Mouse (Mus musculus) CH12.LX (cell line): ENCODE results near the gene Pcsk2. TPM values are rescaled to one million over a fixed set of nuclear protein-coding genes. Genes with fewer than 3 reads are reported as not detected.

ENCODE experiments used
- DNase-seq: peaks from one replicate; pipeline ENCODE4 v3.0.0-alpha.2; 2013; ENCODE audit errors: extremely low read depth
- H3K27ac ChIP-seq: 2 replicates; pipeline ENCODE4 v1.5.1; 2012; ENCODE audit warnings: low read depth, mild to moderate bottlenecking, control low read depth, moderate library complexity; ENCODE audit not compliant: insufficient read depth
- H3K27me3 ChIP-seq: replicated peaks from 2 replicates; pipeline ENCODE3; 2012; ENCODE audit warnings: inconsistent platforms
- H3K36me3 ChIP-seq, 2 experiments: replicated peaks in 1 of 2; 2 replicates each; pipeline versions ENCODE3 to v1.6.1; 2012; ENCODE audit warnings: inconsistent platforms in 1 of 2, low read length in 1 of 2, mild to moderate bottlenecking in 1 of 2, mixed read lengths in 1 of 2, moderate library complexity in 1 of 2; ENCODE audit not compliant: control insufficient read depth in 1 of 2, insufficient read depth in 1 of 2
- H3K4me1 ChIP-seq, 2 experiments: 2 replicates each; pipeline ENCODE4 v1.6.1; 2012; ENCODE audit warnings: inconsistent platforms in 1 of 2, moderate library complexity in 1 of 2; ENCODE audit not compliant: insufficient read depth in 2 of 2, control insufficient read depth in 1 of 2
- H3K4me2 ChIP-seq: 2 replicates; pipeline ENCODE4 v1.6.1; 2012; ENCODE audit warnings: low read depth, mild to moderate bottlenecking, control low read depth; ENCODE audit not compliant: poor library complexity, insufficient read depth, severe bottlenecking
- H3K4me3 ChIP-seq, 3 experiments: fragments of 150-350 bp in 1 of 3; sonication (generic) in 1 of 3; replicated peaks in 1 of 3; 2 replicates each; pipeline versions ENCODE3 to v1.5.1; 2011 to 2012; ENCODE audit warnings: low read depth in 2 of 3, low read length in 2 of 3, mild to moderate bottlenecking in 2 of 3, moderate library complexity in 2 of 3, control low read depth in 1 of 3, improper control_type of control experiment in 1 of 3, inconsistent platforms in 1 of 3, mixed read lengths in 1 of 3; ENCODE audit not compliant: poor library complexity in 1 of 3
- H3K79me2 ChIP-seq: replicated peaks from 2 replicates; pipeline ENCODE4 v1.6.1; 2012; ENCODE audit warnings: mild to moderate bottlenecking, moderate library complexity; ENCODE audit not compliant: control insufficient read depth, poor library complexity, insufficient read depth, severe bottlenecking; ENCODE audit errors: extremely low read depth
- H3K9ac ChIP-seq: 2 replicates; pipeline ENCODE4 v1.6.1; 2012; ENCODE audit warnings: low read depth, mild to moderate bottlenecking, control low read depth, moderate library complexity; ENCODE audit not compliant: insufficient read depth
- H3K9me3 ChIP-seq: replicated peaks from 2 replicates; pipeline ENCODE3; 2012; ENCODE audit warnings: low read length, inconsistent platforms, mixed read lengths
- BHLHE40 ChIP-seq: IDR thresholded peaks from 2 replicates; pipeline ENCODE4 v1.6.1; 2011; ENCODE audit warnings: mild to moderate bottlenecking, low read depth, low read length, improper control_type of control experiment
- CHD1 ChIP-seq: IDR thresholded peaks from 2 replicates; pipeline ENCODE4 v1.6.1; 2012; ENCODE audit warnings: low read depth, low read length, improper control_type of control experiment, inconsistent platforms
- CTCF ChIP-seq, 2 experiments: IDR thresholded peaks in 1 of 2; conservative IDR thresholded peaks in 1 of 2; 2 replicates each; pipeline ENCODE4 v1.5.1; 2011 to 2012; ENCODE audit warnings: low read depth in 2 of 2, low read length in 2 of 2, improper control_type of control experiment in 1 of 2, inconsistent platforms in 1 of 2, mild to moderate bottlenecking in 1 of 2, moderate library complexity in 1 of 2
- ETS1 ChIP-seq: conservative IDR thresholded peaks from 2 replicates; pipeline ENCODE4 v1.6.1; 2012; ENCODE audit warnings: low read depth, mild to moderate bottlenecking, inconsistent platforms, low read length, improper control_type of control experiment, moderate library complexity
- HCFC1 ChIP-seq: IDR thresholded peaks from 2 replicates; pipeline ENCODE4 v1.6.1; 2012; ENCODE audit warnings: low read depth, mild to moderate bottlenecking, inconsistent platforms, low read length, improper control_type of control experiment
- IRF4 ChIP-seq: IDR thresholded peaks from 2 replicates; pipeline ENCODE4 v1.6.1; 2014; ENCODE audit warnings: low read depth, mild to moderate bottlenecking, inconsistent platforms, low read length, improper control_type of control experiment
- JUN ChIP-seq: IDR thresholded peaks from 2 replicates; pipeline ENCODE4 v1.6.1; 2011; ENCODE audit warnings: low read depth, mild to moderate bottlenecking, low read length, improper control_type of control experiment, moderate library complexity; ENCODE audit not compliant: insufficient read depth
- JUND ChIP-seq: conservative IDR thresholded peaks from 2 replicates; pipeline ENCODE4 v1.6.1; 2011; ENCODE audit warnings: low read depth, low read length, improper control_type of control experiment
- MXI1 ChIP-seq: IDR thresholded peaks from 2 replicates; pipeline ENCODE4 v1.6.1; 2011; ENCODE audit warnings: mild to moderate bottlenecking, low read depth, low read length, improper control_type of control experiment
- NRF1 ChIP-seq: IDR thresholded peaks from 2 replicates; pipeline ENCODE4 v1.6.1; 2014; ENCODE audit warnings: low read depth, mild to moderate bottlenecking, inconsistent platforms, low read length, improper control_type of control experiment, moderate library complexity
- ZMIZ1 ChIP-seq: IDR thresholded peaks from 2 replicates; pipeline ENCODE4 v1.6.1; 2012; ENCODE audit warnings: low read depth, mild to moderate bottlenecking, inconsistent platforms, low read length, improper control_type of control experiment
- dilution Hi-C: fragments of 300-500 bp; cut with MboI; formaldehyde crosslinking; loops from 2 replicates; pipeline ENCODE4 v1.14.3; 2020; ENCODE audit warnings: low sequenced_read_pairs; ENCODE audit not compliant: extremely low pct_unique_long_range_greater_than_20kb, extremely low pct_ligation_motif_present
- in situ Hi-C: fragments of 300-500 bp; cut with MboI; formaldehyde crosslinking; loops from 3 replicates; pipeline ENCODE4 v1.14.3; 2019; ENCODE audit warnings: low sequenced_read_pairs, low pct_ligation_motif_present, low pct_unique_long_range_greater_than_20kb, mixed read lengths
- polyA plus RNA-seq: library from polyadenylated mRNA; unstranded; fragments of >175 nt; gene quantifications from 2 replicates; pipeline ENCODE4 v1.2.1, GENCODE M21; 2012; ENCODE audit warnings: low read depth; ENCODE audit not compliant: insufficient read length
- total RNA-seq, 2 experiments: library from RNA; depleted of rRNA; stranded (reverse); fragments of 300-350 nt in 1 of 2; fragments of >200 nt in 1 of 2; gene quantifications; 2 replicates each; pipeline ENCODE4 v1.2.3; 2012 to 2014

Pcsk2 gene
- total and polyA plus RNA-seq, 3 experiments, result not detected

DNA sequence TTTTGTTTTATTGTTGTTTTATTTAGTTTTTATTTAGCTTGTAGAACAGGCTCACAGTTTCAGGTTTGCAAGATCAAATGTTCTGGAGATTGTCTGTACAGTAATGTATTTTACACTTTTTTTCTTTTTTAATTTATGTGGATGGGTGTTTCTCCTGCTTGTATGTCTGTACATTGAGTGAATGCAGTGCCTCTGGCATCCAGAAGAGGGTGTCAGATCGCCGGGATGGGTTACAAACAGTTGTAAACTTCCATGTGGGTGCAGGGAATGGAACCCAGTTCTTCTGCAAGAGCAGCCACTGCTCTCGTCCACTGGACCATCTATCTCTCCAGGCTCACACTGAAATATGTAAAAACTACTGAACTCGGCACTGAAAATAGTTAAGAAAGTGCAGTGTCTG lies 169.2 kb downstream of the Pcsk2 start:
- no peaks in the 10 kb centered on the region for H3K36me3 ChIP-seq
- DNase-seq, result no peak
- H3K27me3 ChIP-seq, result peaks cover 69% of the 10 kb centered on the region
- peaks cover 5% of the 10 kb centered on the region for H3K9me3 ChIP-seq
- dilution Hi-C loops (no loop called here), in situ Hi-C loops (no loop called here)
- H3K4me1 ChIP-seq, result no peaks in the 10 kb centered on the region
- H3K4me2 ChIP-seq, result no peak overlapping the region
- TF ChIP-seq JUN (no peak), CTCF (conservative IDR thresholded peaks at IDR 0.05 in 1 of 2, IDR thresholded peaks at IDR 0.05 in 1 of 2; ENCODE audit: low read depth in 2 of 2, low read length in 2 of 2) (peak in 1 of 2 experiments; percentile 23; a peak in 1 of 4 replicates), JUND (no peak), IRF4 (no peak)
- no peak overlapping the region for H3K27ac ChIP-seq
- H3K79me2 ChIP-seq, result no peaks in the 10 kb centered on the region
- no peak overlapping the region for H3K9ac ChIP-seq
- no peak overlapping the region for H3K4me3 ChIP-seq

DNA sequence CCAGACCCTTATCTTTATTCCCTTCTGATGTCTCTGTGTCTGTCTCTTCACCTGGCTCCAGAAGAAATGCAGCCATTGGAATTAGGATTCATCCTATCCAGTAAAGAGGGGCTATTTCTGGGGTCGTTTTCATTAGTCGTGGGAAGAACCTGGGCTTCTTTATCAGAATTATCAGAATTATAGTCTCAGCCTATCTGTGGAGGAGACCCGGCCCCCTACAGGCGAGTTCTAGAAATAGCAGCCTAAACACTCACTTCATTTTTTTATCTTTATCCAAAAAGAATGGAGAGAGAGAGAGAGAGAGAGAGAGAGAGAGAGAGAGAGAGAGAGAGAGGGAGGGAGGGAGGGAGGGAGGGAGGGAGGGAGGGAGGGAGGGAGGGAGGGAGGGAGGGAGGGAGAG lies 177.3 kb downstream of the Pcsk2 start:
- no peaks in the 10 kb centered on the region for H3K36me3 ChIP-seq
- dilution Hi-C loops, result no loop called here
- no peak overlapping the region for H3K9ac ChIP-seq
- 0 out of 4 replicates have a peak, but pooled peaks cover 0 to 2% of the 10 kb centered on the region in 2 experiments for H3K4me1 ChIP-seq
- no peak overlapping the region for H3K4me3 ChIP-seq
- in situ Hi-C loops, result no loop called here
- no peak overlapping the region for H3K4me2 ChIP-seq
- no peaks in the 10 kb centered on the region for H3K9me3 ChIP-seq
- TF ChIP-seq ZMIZ1 (no peak), CTCF (conservative IDR thresholded peaks at IDR 0.05 in 1 of 2, IDR thresholded peaks at IDR 0.05 in 1 of 2; ENCODE audit: low read depth in 2 of 2, low read length in 2 of 2) (peak in 1 of 2 experiments; percentile 52; a peak in 3 of 4 replicates), JUN (no peak), HCFC1 (no peak)
- DNase-seq, result peak; percentile 9
- H3K27ac ChIP-seq, result no peak overlapping the region
- H3K27me3 ChIP-seq, result peaks cover 43% of the 10 kb centered on the region
- no peaks in the 10 kb centered on the region for H3K79me2 ChIP-seq

DNA sequence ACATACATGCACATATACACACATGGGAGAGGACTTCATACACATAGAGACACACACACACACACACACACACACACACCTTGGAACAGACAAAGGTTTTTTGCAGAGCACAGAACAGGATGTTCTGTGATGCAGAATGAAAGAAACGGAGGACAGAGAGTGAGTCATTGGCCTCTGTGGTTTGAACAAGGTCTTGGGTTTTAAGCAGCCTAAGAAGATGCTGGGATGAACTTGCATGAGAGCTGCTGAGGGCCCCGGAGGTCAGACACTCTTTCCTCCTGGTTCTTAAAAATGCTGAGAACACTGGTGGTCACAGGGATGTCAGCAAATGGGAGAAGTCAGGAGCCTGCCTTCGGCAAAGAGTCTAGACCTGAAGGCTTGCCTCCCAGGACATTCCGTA lies 178.1 kb downstream of the Pcsk2 start:
- H3K36me3 ChIP-seq, result no peaks in the 10 kb centered on the region
- H3K4me3 ChIP-seq, result no peak overlapping the region
- H3K4me1 ChIP-seq, result 0 out of 4 replicates have a peak, but pooled peaks cover 0 to 2% of the 10 kb centered on the region in 2 experiments
- TF ChIP-seq CHD1 (no peak), BHLHE40 (no peak), MXI1 (no peak), IRF4 (no peak), ETS1 (no peak), NRF1 (no peak), JUN (no peak)
- no peak overlapping the region for H3K9ac ChIP-seq
- H3K27ac ChIP-seq, result no peak overlapping the region
- H3K79me2 ChIP-seq, result no peaks in the 10 kb centered on the region
- no peak for DNase-seq
- H3K27me3 ChIP-seq, result peaks cover 35% of the 10 kb centered on the region
- H3K9me3 ChIP-seq, result no peaks in the 10 kb centered on the region
- in situ Hi-C loops (no loop called here), dilution Hi-C loops (no loop called here)
- H3K4me2 ChIP-seq, result no peak overlapping the region
